Mouse (Mus musculus) spleen, postnatal 4 days (tissue): Measurements from ENCODE around the gene Olfr632.
"Not testable (repeated sequence)": the region's sequence is repeated elsewhere in the genome, so short reads cannot be mapped to it uniquely, and the experiment has no call there.

Experiments
- DNase-seq, 2 experiments: peaks; one replicate each; pipeline ENCODE4 v3.0.0; 2022; ENCODE audit warnings: low spot score in 2 of 2

Gene Olfr632

DNA sequence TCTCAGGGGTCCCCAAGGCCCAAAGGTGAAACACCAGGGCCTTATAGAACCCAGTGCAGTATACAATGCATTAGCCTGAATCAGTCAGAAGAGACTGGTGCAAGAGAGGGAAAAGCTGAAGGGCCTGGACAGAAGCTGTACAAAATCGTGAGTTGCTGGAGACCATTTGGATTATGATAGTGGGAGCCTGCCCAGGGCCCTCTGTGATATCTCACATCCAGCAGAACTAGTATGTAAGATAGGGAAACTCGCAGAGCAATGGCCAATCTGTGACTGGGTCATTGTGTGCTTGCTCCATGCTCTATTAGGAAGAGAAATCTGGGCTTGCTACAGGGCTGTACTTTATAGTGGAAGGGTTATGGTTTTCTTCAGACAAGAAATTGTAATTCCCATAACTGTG lies at the start of gene Olfr632:
Olfr632 (plus strand) TSS at position 84 of the 400 bp plus-strand sequence.
- DNase-seq: no peak

- DNase-seq: no peak
Measured at GRCm38 (mm10) chr7:103886152-103886551, 48.0 kb upstream of the Olfr632 start, which contains the start of gene Olfr66. Olfr66 (minus strand) TSS chr7:103886252.

GRCm38 (mm10) chr7:103894385-103894784 lies 39.8 kb upstream of the Olfr632 start, which contains the start of gene Olfr64:
Olfr64 (minus strand) TSS chr7:103894485.
- no peak for DNase-seq

DNA sequence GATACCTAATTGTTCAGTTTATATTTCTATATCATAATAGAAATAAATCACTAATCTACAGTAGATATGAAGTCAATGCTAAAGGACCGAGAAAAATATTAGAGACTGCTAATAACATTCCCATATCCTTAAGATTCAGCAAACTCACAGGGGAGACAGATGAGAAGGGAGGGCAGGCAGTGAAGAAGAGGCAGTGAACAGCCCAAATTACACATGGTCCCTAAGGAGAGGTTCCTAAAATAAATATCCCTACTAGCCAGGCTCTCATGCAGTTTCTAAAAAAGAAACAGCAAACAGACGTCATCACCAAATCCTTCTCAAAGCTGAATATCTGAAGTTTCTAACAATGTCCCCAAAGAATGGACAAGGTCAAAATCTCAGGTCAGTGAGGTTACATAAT lies 31.0 kb upstream of the Olfr632 start, which contains the start of gene Olfr65:
Olfr65 (plus strand) TSS at position 301 of the 400 bp plus-strand sequence.
- DNase-seq: no peak

- peak; percentile 54 to 62 for DNase-seq
Measured at GRCm38 (mm10) chr7:103910047-103910446, 24.1 kb upstream of the Olfr632 start.

DNA sequence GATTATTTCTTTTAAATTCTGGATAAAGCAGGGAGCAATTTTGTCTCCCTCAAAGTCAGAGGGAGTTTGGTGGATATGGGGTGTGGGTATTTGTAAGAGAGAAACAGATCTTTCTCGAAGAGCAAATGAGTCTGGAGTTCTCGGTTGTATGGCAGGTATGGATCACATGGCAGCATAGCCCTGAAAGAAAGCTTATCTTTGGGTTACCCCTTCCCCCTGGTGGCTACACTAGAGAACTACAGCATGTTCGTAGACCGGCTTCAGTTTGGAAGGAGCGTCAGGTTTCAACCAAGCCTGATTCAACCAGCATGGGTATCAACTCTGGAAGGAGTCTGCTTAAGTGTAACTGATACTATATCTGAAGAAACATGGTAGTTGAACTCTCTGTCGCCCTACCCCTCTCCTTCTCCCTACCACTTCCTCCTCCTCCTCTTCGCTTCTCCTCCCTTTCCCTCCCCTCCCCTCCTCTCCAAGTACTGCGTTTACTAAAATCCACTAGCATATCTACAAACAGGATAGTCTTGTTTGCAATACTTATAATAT lies 21.1 kb upstream of the Olfr632 start:
- DNase-seq: peak; percentile 45 to 64

- no peak for DNase-seq
Measured at GRCm38 (mm10) chr7:103915338-103915737, 18.8 kb upstream of the Olfr632 start.

GRCm38 (mm10) chr7:103928525-103928924 lies 5.6 kb upstream of the Olfr632 start, which contains the start of gene Olfr631:
Olfr631 (plus strand) TSS chr7:103928825.
- no peak for DNase-seq

GRCm38 (mm10) chr7:103942730-103943129 lies 8.6 kb downstream of the Olfr632 start:
- DNase-seq: peak; percentile 65 to 81

DNA sequence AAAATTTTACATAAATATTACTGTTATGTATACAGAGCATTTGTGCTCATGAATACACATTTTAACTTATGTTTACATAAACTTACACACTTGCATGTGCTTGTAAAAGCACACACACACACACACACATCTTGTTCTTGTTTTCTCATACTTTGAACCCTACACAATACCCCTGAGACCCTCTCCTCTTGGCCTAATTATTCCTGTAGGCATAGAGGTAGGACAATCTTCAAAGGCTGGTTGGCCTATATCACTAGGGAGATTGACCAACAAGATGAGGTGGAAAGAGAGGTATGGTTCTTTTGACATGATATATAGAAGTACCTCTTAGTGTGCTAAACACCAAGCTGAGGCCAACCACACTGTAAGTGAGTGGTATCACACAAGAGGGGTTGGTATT lies 10.0 kb downstream of the Olfr632 start, which contains the start of gene Olfr633:
Olfr633 (plus strand) TSS at position 301 of the 400 bp plus-strand sequence.
- DNase-seq: no peak

DNA sequence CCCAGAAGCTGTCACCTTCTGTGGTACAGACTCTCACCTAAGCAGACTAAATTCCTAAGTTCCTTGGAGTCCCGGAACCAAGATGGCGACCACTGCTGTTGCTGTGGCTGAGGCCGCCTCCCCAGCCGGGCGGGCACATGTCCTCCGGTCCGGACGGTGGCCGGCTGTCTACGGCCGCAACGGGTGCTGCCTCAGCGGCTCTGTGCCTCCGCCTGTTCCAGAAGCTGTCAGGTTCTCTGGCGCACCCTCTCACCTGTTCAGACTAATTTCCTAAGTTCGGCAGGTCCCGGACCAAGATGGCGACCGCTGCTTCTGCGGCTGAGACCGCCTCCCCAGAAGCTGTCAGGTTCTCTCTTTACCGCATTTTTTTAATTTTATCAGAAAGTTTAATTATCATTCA lies 32.7 kb downstream of the Olfr632 start:
- DNase-seq: not testable (repeated sequence)

- no peak for DNase-seq
Measured at GRCm38 (mm10) chr7:103970852-103971251, 36.7 kb downstream of the Olfr632 start, which contains the start of gene Olfr635. Olfr635 (plus strand) TSS chr7:103971152.

DNA sequence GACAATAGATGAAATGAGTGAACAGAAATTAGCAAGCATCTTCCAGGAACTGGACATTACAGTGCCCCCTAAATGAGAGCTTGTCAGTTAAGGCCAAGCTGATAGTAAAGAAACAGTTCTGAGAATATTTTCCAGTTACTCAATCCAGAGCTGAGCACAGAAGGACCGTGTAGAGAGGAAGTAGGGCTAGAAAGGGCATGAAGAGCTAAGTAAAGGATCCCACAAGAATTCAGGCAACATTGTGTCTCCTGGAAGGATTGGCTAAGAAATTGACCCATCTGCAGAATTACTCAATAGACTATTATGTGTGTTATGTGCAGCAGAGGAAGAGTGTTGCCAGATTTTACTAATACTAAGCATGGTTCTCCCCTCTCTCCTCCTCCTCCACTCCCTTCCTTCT lies 37.6 kb downstream of the Olfr632 start:
- DNase-seq: no peak
